Comparison of ENCODE assay signal across 8 mouse cellular contexts in genomic region chr16:20717181-20717977, GRCm38 (mm10). TPM values are rescaled to one million over a fixed set of nuclear protein-coding genes. Genes with fewer than 3 reads are reported as not detected.
A peak's percentile ranks its signal among the peaks of the same experiment; 100 is the strongest.
DNase-seq lines count a peak whose midpoint lies in the region; ATAC-seq and TF ChIP-seq lines count a peak whose summit lies in the region.

Gene Polr2h, plus strand, starts transcription at chr16:20717665.
Gene Clcn2, minus strand, starts transcription at chr16:20717746.

- H3K4me1 ChIP-seq in cortical plate, adult 2 months (ENCODE audit: control insufficient read depth, insufficient read depth, low read length): peaks cover 1% of the 10 kb centered on the region; the same call in 1 of the 2 replicates
- H3K4me1 ChIP-seq in megakaryocyte, embryonic 14.5 days: peaks cover 41% of the 10 kb centered on the region

- no peaks in the 10 kb centered on the region for H3K9me3 ChIP-seq in megakaryocyte, embryonic 14.5 days

- peak; percentile 54 for TF ChIP-seq POLR2A in cortical plate, adult 2 months (IDR thresholded peaks at IDR 0.05; ENCODE audit: extremely low read depth, insufficient read depth, low read length)

- H3K36me3 ChIP-seq in megakaryocyte, embryonic 14.5 days (replicated peaks; ENCODE audit: low read length): peaks cover 26% of the 10 kb centered on the region

- H3K4me3 ChIP-seq in cortical plate, adult 2 months (ENCODE audit: insufficient read depth, low read length): peak within 1 kb of the TSS; percentile 72
- H3K4me3 ChIP-seq in megakaryocyte, embryonic 14.5 days (replicated peaks): peak within 1 kb of the TSS; percentile 94

- H3K27ac ChIP-seq in cortical plate, adult 2 months (ENCODE audit: insufficient read depth, low read length): peak within 1 kb of the TSS; percentile 88

- ATAC-seq in activated CD4-positive, CD25-positive, alpha-beta regulatory T cell, adult 4 months: peak; percentile 88

- peak; percentile 40 for TF ChIP-seq CTCF in cortical plate, adult 2 months (IDR thresholded peaks at IDR 0.05; ENCODE audit: extremely low read depth, insufficient read depth, low read length)

- H3K27me3 ChIP-seq in megakaryocyte, embryonic 14.5 days (replicated peaks): peaks cover 32% of the 10 kb centered on the region

- peak; percentile 94 to 97 for DNase-seq in gastrocnemius, adult 8-10 months (ENCODE audit: low spot score in 2 of 2)
- DNase-seq in hindlimb bud, embryonic 11.5 days (ENCODE audit: extremely low spot score, low read depth, low spot score): peak; percentile 81
- DNase-seq in left cerebral cortex, adult 8-10 months (ENCODE audit: low spot score in 2 of 2): peak; percentile 95 to 98
- DNase-seq in right cerebral cortex, postnatal 10 days (ENCODE audit: low spot score in 2 of 2): peak; percentile 98
- peak; percentile 96 for DNase-seq in urinary bladder, postnatal 25 days (ENCODE audit: low spot score)

RNA-seq across cellular contexts. Expression of gene Polr2h, which starts in this region (rescaled TPM):
- polyA plus RNA-seq in activated CD4-positive, CD25-positive, alpha-beta regulatory T cell, adult 4 months (2017; shearing (Covaris generic)): 10 to 100 TPM; 72.6 to 80.2 TPM
- 52.5 and 53.1 TPM in 2 replicates for polyA plus RNA-seq in cortical plate, adult 2 months (2012; rRNA removed)
- total RNA-seq in gastrocnemius, adult 8-10 months (2022): 10 to 100 TPM in 2 of 4 experiments, 1 to 10 TPM in 2; 7.5 to 10.5 (median 9.9) TPM
- 10 to 100 TPM; 19.6 to 26.6 (median 21.2) TPM for total RNA-seq in left cerebral cortex, adult 8-10 months (2022)
- 2.9 TPM in 1 of 2 replicates, not detected in the other for polyA plus RNA-seq in megakaryocyte, embryonic 14.5 days (2012; ENCODE audit: insufficient read depth, low replicate concordance)

RNA-seq across cellular contexts. Expression of gene Clcn2, which starts in this region (rescaled TPM):
- polyA plus RNA-seq in activated CD4-positive, CD25-positive, alpha-beta regulatory T cell, adult 4 months (2017; shearing (Covaris generic)): 1 to 10 TPM; 1.3 to 2.0 TPM
- 122 and 132 TPM in 2 replicates for polyA plus RNA-seq in cortical plate, adult 2 months (2012; rRNA removed)
- 1 to 10 TPM in 2 of 4 experiments, under 1 TPM in 2; 0.68 to 1.2 (median 1.1) TPM for total RNA-seq in gastrocnemius, adult 8-10 months (2022)
- total RNA-seq in left cerebral cortex, adult 8-10 months (2022): 10 to 100 TPM; 63.2 to 75.5 (median 71.9) TPM
- polyA plus RNA-seq in megakaryocyte, embryonic 14.5 days (2012; ENCODE audit: insufficient read depth, low replicate concordance): 2.1 TPM in 1 of 2 replicates, not detected in the other

Comparison
In these comparisons a context has a peak if more than half of its experiments do, and no peak if none do; other contexts are left out.
1. Peak in every context shown above with its lines: DNase-seq, ATAC-seq, H3K4me3 ChIP-seq and H3K27ac ChIP-seq.
2. RNA of gene Clcn2 (total RNA-seq): 63.2 to 75.5 TPM in left cerebral cortex, adult 8-10 months; 0.68 to 1.2 TPM in gastrocnemius, adult 8-10 months; every median in the first group is over 10 times any median in the second.
3. RNA of gene Polr2h (polyA plus RNA-seq): 72.6 to 80.2 TPM in activated CD4-positive, CD25-positive, alpha-beta regulatory T cell, adult 4 months and 52.5 to 53.1 TPM in cortical plate, adult 2 months; 2.9 TPM in megakaryocyte, embryonic 14.5 days; every median in the first group is over 10 times any median in the second.
4. RNA of gene Clcn2 (polyA plus RNA-seq): 122 to 132 TPM in cortical plate, adult 2 months; 2.1 TPM in megakaryocyte, embryonic 14.5 days and 1.3 to 2.0 TPM in activated CD4-positive, CD25-positive, alpha-beta regulatory T cell, adult 4 months; every median in the first group is over 10 times any median in the second.